Mouse (Mus musculus): ENCODE results near the gene Bscl2. TPM values are rescaled to one million over a fixed set of nuclear protein-coding genes. Genes with fewer than 3 reads are reported as not detected.
"Not testable (repeated sequence)": the region's sequence is repeated elsewhere in the genome, so short reads cannot be mapped to it uniquely, and the experiment has no call there.

The Bscl2 gene
- total RNA-seq, 2 experiments from 2014 or later, result 144 to 158 TPM

DNA sequence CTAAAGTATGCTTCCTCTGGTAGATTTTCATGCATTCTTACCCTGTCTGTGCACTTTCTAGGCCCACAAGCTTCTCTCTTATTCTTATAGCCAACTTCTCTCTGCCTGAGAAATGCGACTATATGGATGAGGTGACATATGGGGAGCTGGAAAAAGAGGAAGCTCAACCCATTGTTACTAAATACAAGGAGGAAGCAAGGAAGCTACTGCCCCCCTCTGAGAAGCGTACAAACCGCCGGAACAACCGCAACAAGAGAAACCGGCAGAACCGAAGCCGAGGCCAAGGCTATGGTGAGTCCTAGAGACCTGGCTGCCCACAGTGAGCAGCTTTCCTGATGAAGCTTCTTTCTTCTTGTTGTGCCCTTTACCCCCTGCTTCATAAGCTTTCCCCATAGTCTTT is 7.6 kb upstream of the Bscl2 start, which contains the start of gene AC129217.1:
AC129217.1 (plus strand) TSS at position 114 of the 400 bp plus-strand sequence.
- DNase-seq (ENCODE audit: low spot score in 2 of 2), result no peak

GRCm38 (mm10) chr19:8830664-8831063 is 6.6 kb upstream of the Bscl2 start:
- DNase-seq (ENCODE audit: low spot score in 2 of 2), result no peak

DNA sequence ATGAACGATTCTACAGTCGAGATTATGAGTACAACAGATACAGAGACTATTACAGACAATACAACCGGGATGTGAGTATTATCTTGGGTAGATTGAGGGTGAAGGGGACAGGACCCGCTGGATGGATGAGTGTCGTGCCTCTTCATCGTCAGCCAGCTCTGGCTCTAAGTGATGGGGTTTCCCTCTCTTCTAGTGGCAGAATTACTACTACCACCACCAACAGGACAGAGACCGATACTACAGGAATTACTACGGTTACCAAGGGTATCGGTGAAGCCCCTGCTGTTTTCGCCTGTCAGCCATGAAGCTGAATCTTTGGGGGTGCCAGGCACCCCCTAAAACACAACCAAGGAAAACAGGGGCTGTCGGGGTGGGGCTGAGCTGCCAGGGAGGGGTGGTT is 6.0 kb upstream of the Bscl2 start:
- no peak for DNase-seq (ENCODE audit: low spot score in 2 of 2)

GRCm38 (mm10) chr19:8832971-8833370 is 4.3 kb upstream of the Bscl2 start:
- DNase-seq (ENCODE audit: low spot score in 2 of 2), result no peak

GRCm38 (mm10) chr19:8836327-8836726 is 940 bp upstream of the Bscl2 start:
- not testable (repeated sequence) for DNase-seq (ENCODE audit: low spot score in 2 of 2)

GRCm38 (mm10) chr19:8838041-8838730 is 919 bp downstream of the Bscl2 start:
- DNase-seq (ENCODE audit: low spot score in 2 of 2), result peak in 1 of 2 experiments; percentile 47

- no peak for DNase-seq (ENCODE audit: low spot score in 2 of 2)
These were observed 2.0 kb downstream of the Bscl2 start, which contains the start of gene Gng3 for GRCm38 (mm10) chr19:8839103-8839907. TSS of gene Gng3 (minus strand) at chr19:8839194.

GRCm38 (mm10) chr19:8839908-8840791 is 2.9 kb downstream of the Bscl2 start:
- DNase-seq (ENCODE audit: low spot score in 2 of 2), result peak; percentile 74 to 76

DNA sequence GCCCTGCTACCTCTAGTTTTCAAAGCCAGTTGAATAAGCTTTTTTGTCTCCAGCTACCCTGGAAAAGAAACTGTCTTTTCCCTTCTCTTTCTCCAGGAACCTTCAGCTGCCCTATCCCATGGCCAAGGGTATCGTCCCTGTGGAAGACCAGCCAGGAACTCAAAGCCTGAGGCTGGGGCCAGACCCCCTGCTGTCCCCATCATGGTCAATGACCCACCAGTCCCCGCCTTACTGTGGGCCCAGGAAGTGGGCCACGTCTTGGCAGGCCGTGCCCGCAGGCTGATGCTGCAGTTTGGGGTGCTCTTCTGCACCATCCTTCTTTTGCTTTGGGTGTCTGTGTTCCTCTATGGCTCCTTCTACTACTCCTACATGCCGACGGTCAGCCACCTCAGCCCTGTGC is 3.7 kb downstream of the Bscl2 start:
- no peak for DNase-seq (ENCODE audit: low spot score in 2 of 2)

GRCm38 (mm10) chr19:8842961-8843360 is 5.7 kb downstream of the Bscl2 start:
- DNase-seq (ENCODE audit: low spot score in 2 of 2), result no peak

DNA sequence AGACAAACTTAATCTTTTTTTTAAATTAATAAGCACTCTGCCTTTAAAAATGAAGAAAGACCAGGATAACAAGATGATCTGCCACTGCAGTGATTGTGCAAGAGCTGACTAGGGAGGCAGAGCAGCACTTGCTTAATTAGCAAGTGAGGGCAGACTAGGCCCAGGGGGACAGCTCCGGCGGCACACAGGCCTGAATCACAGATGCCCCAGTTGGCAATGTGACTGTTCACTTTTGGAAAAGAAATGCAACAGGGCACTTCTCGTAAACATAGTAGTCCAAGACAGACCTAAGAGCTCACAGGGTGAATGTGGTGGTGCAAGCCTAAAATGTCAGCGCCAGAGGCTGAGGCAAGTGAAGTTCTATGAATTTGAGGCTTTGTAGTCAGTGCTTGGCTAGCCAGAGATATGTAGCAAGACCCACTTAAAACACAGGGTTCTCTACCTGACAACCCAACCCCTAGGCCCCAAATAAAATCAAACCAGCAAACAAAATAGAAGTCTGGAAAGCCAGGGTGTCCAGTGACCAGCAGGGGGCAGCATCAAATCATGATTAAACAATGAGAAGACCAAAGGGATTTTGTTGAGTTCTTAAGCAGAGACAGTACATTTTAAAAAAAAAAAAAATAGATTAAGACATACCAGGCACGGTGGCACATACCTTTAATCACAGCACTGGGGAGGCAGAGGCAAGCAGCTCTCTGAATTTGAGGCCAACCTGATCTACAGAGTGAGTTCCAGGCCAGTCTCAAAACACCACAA is 7.3 kb downstream of the Bscl2 start:
- peak; percentile 70 to 81 for DNase-seq (ENCODE audit: low spot score in 2 of 2)

- no peak for DNase-seq (ENCODE audit: low spot score in 2 of 2)
These were observed 11.1 kb downstream of the Bscl2 start for GRCm38 (mm10) chr19:8848356-8848755.

GRCm38 (mm10) chr19:8850402-8850901 is 13.2 kb downstream of the Bscl2 start, which contains the start of gene Lrrn4cl:
TSS of gene Lrrn4cl (plus strand) at chr19:8850768.
- peak in 1 of 2 experiments; percentile 30 for DNase-seq (ENCODE audit: low spot score in 2 of 2)

GRCm38 (mm10) chr19:8851639-8852038 is 14.4 kb downstream of the Bscl2 start:
- DNase-seq (ENCODE audit: low spot score in 2 of 2), result no peak

GRCm38 (mm10) chr19:8852236-8852928 is 15.1 kb downstream of the Bscl2 start:
- DNase-seq (ENCODE audit: low spot score in 2 of 2), result no peak

GRCm38 (mm10) chr19:8853117-8853516 is 15.8 kb downstream of the Bscl2 start:
- DNase-seq (ENCODE audit: low spot score in 2 of 2), result no peak

GRCm38 (mm10) chr19:8857689-8858088 is 20.4 kb downstream of the Bscl2 start:
- DNase-seq (ENCODE audit: low spot score in 2 of 2), result no peak

GRCm38 (mm10) chr19:8859018-8859417 is 21.8 kb downstream of the Bscl2 start:
- no peak for DNase-seq (ENCODE audit: low spot score in 2 of 2)

GRCm38 (mm10) chr19:8864265-8864664 is 27.0 kb downstream of the Bscl2 start:
- no peak for DNase-seq (ENCODE audit: low spot score in 2 of 2)

DNA sequence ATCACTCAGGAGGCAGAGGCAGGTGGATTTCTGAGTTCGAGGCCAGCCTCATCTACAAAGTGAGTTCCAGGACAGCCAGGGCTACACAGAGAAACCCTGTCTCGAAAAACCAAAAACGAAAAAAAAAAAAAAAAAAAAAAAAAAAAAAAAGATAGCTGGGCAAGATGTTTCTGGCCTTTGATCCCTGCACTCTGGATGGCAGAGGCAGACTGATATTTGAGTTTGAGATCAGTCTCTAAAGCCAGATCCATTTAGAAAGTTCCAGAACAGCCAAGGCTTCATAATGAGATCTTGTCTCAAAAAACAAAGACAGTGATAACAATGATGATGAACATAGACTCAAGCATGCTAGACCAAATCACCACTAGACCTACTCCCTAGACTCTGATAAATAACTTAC is 33.1 kb downstream of the Bscl2 start:
- DNase-seq (ENCODE audit: low spot score in 2 of 2), result not testable (repeated sequence)

Data from adrenal gland, adult 18-20 months (tissue).